Mouse (Mus musculus): ENCODE measurements around the gene Elmo1. TPM values are rescaled to one million over a fixed set of nuclear protein-coding genes. Genes with fewer than 3 reads are reported as not detected.

Elmo1 gene
- polyA plus RNA-seq, 1 experiment, result not detected

- Histone ChIP-seq H3K36me3 (ENCODE audit: control insufficient read depth, insufficient read depth) (no peaks in the 10 kb centered on the region), H3K27me3 (ENCODE audit: control insufficient read depth, insufficient read depth, insufficient read length) (no peaks in the 10 kb centered on the region), H3ac (ENCODE audit: control insufficient read depth, insufficient read length, low read depth) (no peak overlapping the region), H3K4me3 (ENCODE audit: insufficient read depth, poor library complexity, severe bottlenecking) (no peak overlapping the region), H3K79me2 (ENCODE audit: control insufficient read depth, insufficient read depth) (no peaks in the 10 kb centered on the region), H3K79me3 (ENCODE audit: low read depth) (no peaks in the 10 kb centered on the region)
- TF ChIP-seq USF1 (IDR thresholded peaks at IDR 0.05; ENCODE audit: low read depth), result no peak
- no peak for TF ChIP-seq MAX (IDR thresholded peaks at IDR 0.05)
- TF ChIP-seq CTCF (IDR thresholded peaks at IDR 0.05; ENCODE audit: control insufficient read depth, insufficient read depth, insufficient read length), result no peak
- TF ChIP-seq MYOG (IDR thresholded peaks at IDR 0.05; ENCODE audit: control insufficient read depth, extremely low read depth, insufficient read length), result no peak
- TF ChIP-seq FOSL1 (IDR thresholded peaks at IDR 0.05; ENCODE audit: insufficient read depth, low read length, poor library complexity, severe bottlenecking), result no peak
- no peak for TF ChIP-seq MYOD1 (IDR thresholded peaks at IDR 0.05; ENCODE audit: control insufficient read depth, insufficient read length, low read depth)
- no peak for TF ChIP-seq CEBPB (IDR thresholded peaks at IDR 0.05; ENCODE audit: low read depth)
These were observed 465.6 kb downstream of the Elmo1 start for GRCm38 (mm10) chr13:20555853-20556452.

GRCm38 (mm10) chr13:20556739-20557138 lies 466.3 kb downstream of the Elmo1 start:
- Histone ChIP-seq H3ac (ENCODE audit: control insufficient read depth, insufficient read length, low read depth) (no peak overlapping the region), H3K79me2 (ENCODE audit: control insufficient read depth, insufficient read depth) (no peaks in the 10 kb centered on the region), H3K27me3 (ENCODE audit: control insufficient read depth, insufficient read depth, insufficient read length) (no peaks in the 10 kb centered on the region), H3K79me3 (ENCODE audit: low read depth) (no peaks in the 10 kb centered on the region), H3K36me3 (ENCODE audit: control insufficient read depth, insufficient read depth) (no peaks in the 10 kb centered on the region), H3K4me3 (ENCODE audit: insufficient read depth, poor library complexity, severe bottlenecking) (no peak overlapping the region)
- TF ChIP-seq CTCF (IDR thresholded peaks at IDR 0.05; ENCODE audit: control insufficient read depth, insufficient read depth, insufficient read length) (no peak), FOSL1 (IDR thresholded peaks at IDR 0.05; ENCODE audit: insufficient read depth, low read length, poor library complexity, severe bottlenecking) (no peak), MYOD1 (IDR thresholded peaks at IDR 0.05; ENCODE audit: control insufficient read depth, insufficient read length, low read depth) (no peak), MYOG (IDR thresholded peaks at IDR 0.05; ENCODE audit: control insufficient read depth, extremely low read depth, insufficient read length) (no peak), MAX (IDR thresholded peaks at IDR 0.05) (no peak), CEBPB (IDR thresholded peaks at IDR 0.05; ENCODE audit: low read depth) (no peak), USF1 (IDR thresholded peaks at IDR 0.05; ENCODE audit: low read depth) (no peak)

DNA sequence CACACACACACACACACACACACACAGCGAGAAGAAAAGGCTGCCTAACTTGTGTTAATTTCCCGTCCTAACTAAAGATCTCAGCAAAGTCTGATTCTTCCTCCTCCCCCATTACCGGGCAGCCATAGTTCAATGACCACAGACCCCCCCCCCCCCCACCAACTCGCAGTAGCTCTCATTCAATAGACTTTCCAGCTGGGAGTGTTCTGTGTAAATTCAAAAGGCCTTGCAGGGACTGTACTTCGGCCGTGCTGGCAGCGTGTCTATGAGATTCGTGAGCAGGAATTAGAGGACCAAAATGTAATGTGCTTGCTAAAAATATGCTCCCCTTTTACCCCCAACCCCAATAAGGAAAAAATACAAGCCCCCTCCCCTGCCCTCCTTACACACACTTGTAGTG lies 466.8 kb downstream of the Elmo1 start:
- H3K27me3 ChIP-seq (ENCODE audit: control insufficient read depth, insufficient read depth, insufficient read length), result no peaks in the 10 kb centered on the region
- H3K79me2 ChIP-seq (ENCODE audit: control insufficient read depth, insufficient read depth), result no peaks in the 10 kb centered on the region
- H3K79me3 ChIP-seq (ENCODE audit: low read depth), result no peaks in the 10 kb centered on the region
- no peaks in the 10 kb centered on the region for H3K36me3 ChIP-seq (ENCODE audit: control insufficient read depth, insufficient read depth)
- no peak overlapping the region for H3K4me3 ChIP-seq (ENCODE audit: insufficient read depth, poor library complexity, severe bottlenecking)
- TF ChIP-seq CEBPB (IDR thresholded peaks at IDR 0.05; ENCODE audit: low read depth) (no peak), FOSL1 (IDR thresholded peaks at IDR 0.05; ENCODE audit: insufficient read depth, low read length, poor library complexity, severe bottlenecking) (no peak), MAX (IDR thresholded peaks at IDR 0.05) (no peak), USF1 (IDR thresholded peaks at IDR 0.05; ENCODE audit: low read depth) (no peak), MYOD1 (IDR thresholded peaks at IDR 0.05; ENCODE audit: control insufficient read depth, insufficient read length, low read depth) (no peak), CTCF (IDR thresholded peaks at IDR 0.05; ENCODE audit: control insufficient read depth, insufficient read depth, insufficient read length) (no peak), MYOG (IDR thresholded peaks at IDR 0.05; ENCODE audit: control insufficient read depth, extremely low read depth, insufficient read length) (no peak)
- no peak overlapping the region for H3ac ChIP-seq (ENCODE audit: control insufficient read depth, insufficient read length, low read depth)

DNA sequence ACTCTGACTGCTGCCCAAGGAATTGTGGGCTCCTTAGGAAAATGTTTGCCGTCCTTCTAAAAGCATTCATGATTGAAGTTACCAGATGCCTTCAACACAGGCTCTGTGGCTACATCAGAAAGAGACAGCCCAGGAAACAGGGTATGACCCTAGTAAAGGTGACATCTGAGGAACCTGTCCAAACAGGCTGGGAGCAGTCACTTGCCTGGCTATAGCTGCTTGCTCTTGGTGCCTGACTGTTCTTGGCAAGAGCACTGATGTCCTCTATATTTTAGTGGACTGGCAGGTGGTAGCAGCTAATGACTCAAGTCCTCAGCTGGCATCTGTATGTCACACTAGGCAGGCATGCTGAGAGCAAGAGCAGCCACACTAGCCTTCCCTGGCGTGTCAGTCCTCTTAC lies 468.0 kb downstream of the Elmo1 start:
- Histone ChIP-seq H3K36me3 (ENCODE audit: control insufficient read depth, insufficient read depth) (no peaks in the 10 kb centered on the region), H3K79me3 (ENCODE audit: low read depth) (no peaks in the 10 kb centered on the region), H3K4me3 (ENCODE audit: insufficient read depth, poor library complexity, severe bottlenecking) (no peak overlapping the region), H3K27me3 (ENCODE audit: control insufficient read depth, insufficient read depth, insufficient read length) (no peaks in the 10 kb centered on the region), H3K79me2 (ENCODE audit: control insufficient read depth, insufficient read depth) (no peaks in the 10 kb centered on the region), H3ac (ENCODE audit: control insufficient read depth, insufficient read length, low read depth) (no peak overlapping the region)
- TF ChIP-seq MAX (IDR thresholded peaks at IDR 0.05), result no peak
- no peak for TF ChIP-seq CTCF (IDR thresholded peaks at IDR 0.05; ENCODE audit: control insufficient read depth, insufficient read depth, insufficient read length)
- no peak for TF ChIP-seq MYOG (IDR thresholded peaks at IDR 0.05; ENCODE audit: control insufficient read depth, extremely low read depth, insufficient read length)
- TF ChIP-seq USF1 (IDR thresholded peaks at IDR 0.05; ENCODE audit: low read depth), result no peak
- TF ChIP-seq MYOD1 (IDR thresholded peaks at IDR 0.05; ENCODE audit: control insufficient read depth, insufficient read length, low read depth), result no peak
- no peak for TF ChIP-seq CEBPB (IDR thresholded peaks at IDR 0.05; ENCODE audit: low read depth)
- TF ChIP-seq FOSL1 (IDR thresholded peaks at IDR 0.05; ENCODE audit: insufficient read depth, low read length, poor library complexity, severe bottlenecking), result no peak

- Histone ChIP-seq H3K27me3 (ENCODE audit: control insufficient read depth, insufficient read depth, insufficient read length) (no peaks in the 10 kb centered on the region), H3K79me2 (ENCODE audit: control insufficient read depth, insufficient read depth) (no peaks in the 10 kb centered on the region), H3K4me3 (ENCODE audit: insufficient read depth, poor library complexity, severe bottlenecking) (no peak overlapping the region), H3ac (ENCODE audit: control insufficient read depth, insufficient read length, low read depth) (no peak overlapping the region), H3K36me3 (ENCODE audit: control insufficient read depth, insufficient read depth) (no peaks in the 10 kb centered on the region), H3K79me3 (ENCODE audit: low read depth) (no peaks in the 10 kb centered on the region)
- TF ChIP-seq MYOD1 (IDR thresholded peaks at IDR 0.05; ENCODE audit: control insufficient read depth, insufficient read length, low read depth), result no peak
- no peak for TF ChIP-seq FOSL1 (IDR thresholded peaks at IDR 0.05; ENCODE audit: insufficient read depth, low read length, poor library complexity, severe bottlenecking)
- no peak for TF ChIP-seq MAX (IDR thresholded peaks at IDR 0.05)
These were observed 474.0 kb downstream of the Elmo1 start for GRCm38 (mm10) chr13:20564414-20564813.

DNA sequence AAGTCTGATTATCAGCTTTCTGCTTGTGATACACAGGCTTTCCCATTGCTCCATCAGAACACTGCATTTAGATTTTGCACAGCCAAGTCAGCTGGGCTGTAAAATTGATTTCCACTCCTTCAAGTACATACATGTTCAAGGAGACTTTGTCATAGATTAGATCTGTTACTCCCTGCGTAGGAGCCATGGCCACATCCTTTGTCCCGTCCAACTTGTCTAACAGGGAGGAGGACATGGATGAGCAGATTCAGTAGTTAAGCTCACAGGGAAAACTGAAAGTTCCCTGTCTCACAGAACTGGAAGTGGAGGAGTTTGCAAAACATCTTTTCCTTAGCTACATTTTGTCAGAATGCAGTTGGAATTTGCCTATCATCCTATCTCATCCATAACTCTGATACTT lies 484.8 kb downstream of the Elmo1 start:
- TF ChIP-seq CTCF (IDR thresholded peaks at IDR 0.05; ENCODE audit: control insufficient read depth, insufficient read depth, insufficient read length) (no peak), CEBPB (IDR thresholded peaks at IDR 0.05; ENCODE audit: low read depth) (no peak), FOSL1 (IDR thresholded peaks at IDR 0.05; ENCODE audit: insufficient read depth, low read length, poor library complexity, severe bottlenecking) (no peak), MAX (IDR thresholded peaks at IDR 0.05) (no peak), MYOG (IDR thresholded peaks at IDR 0.05; ENCODE audit: control insufficient read depth, extremely low read depth, insufficient read length) (no peak), USF1 (IDR thresholded peaks at IDR 0.05; ENCODE audit: low read depth) (no peak), MYOD1 (IDR thresholded peaks at IDR 0.05; ENCODE audit: control insufficient read depth, insufficient read length, low read depth) (no peak)
- no peak overlapping the region for H3K4me3 ChIP-seq (ENCODE audit: insufficient read depth, poor library complexity, severe bottlenecking)
- H3K79me3 ChIP-seq (ENCODE audit: low read depth), result no peaks in the 10 kb centered on the region
- no peaks in the 10 kb centered on the region for H3K79me2 ChIP-seq (ENCODE audit: control insufficient read depth, insufficient read depth)
- no peaks in the 10 kb centered on the region for H3K36me3 ChIP-seq (ENCODE audit: control insufficient read depth, insufficient read depth)
- no peaks in the 10 kb centered on the region for H3K27me3 ChIP-seq (ENCODE audit: control insufficient read depth, insufficient read depth, insufficient read length)
- no peak overlapping the region for H3ac ChIP-seq (ENCODE audit: control insufficient read depth, insufficient read length, low read depth)

Data from C2C12 (cell line).